Mouse (Mus musculus): ENCODE measurements around the gene Olfr1410.
A peak's percentile ranks its signal among the peaks of the same experiment; 100 is the strongest.

Olfr1410 gene

GRCm38 (mm10) chr1:92641514-92642272, 36.1 kb downstream of the Olfr1410 start, which contains the start of gene Cops9:
Cops9 (minus strand) TSS chr1:92641985.
- peak; percentile 91 for DNase-seq

GRCm38 (mm10) chr1:92643691-92644090, 38.1 kb downstream of the Olfr1410 start:
- DNase-seq = no peak

- DNase-seq = no peak
These were observed 39.3 kb downstream of the Olfr1410 start for GRCm38 (mm10) chr1:92644916-92645315.

GRCm38 (mm10) chr1:92646111-92646510, 40.5 kb downstream of the Olfr1410 start:
- no peak for DNase-seq

- no peak for DNase-seq
These were observed 41.0 kb downstream of the Olfr1410 start for GRCm38 (mm10) chr1:92646601-92647000.

- no peak for DNase-seq
These were observed 41.4 kb downstream of the Olfr1410 start for GRCm38 (mm10) chr1:92647026-92647425.

GRCm38 (mm10) chr1:92647752-92648151, 42.2 kb downstream of the Olfr1410 start:
- DNase-seq = peak; percentile 65

GRCm38 (mm10) chr1:92648197-92648596, 42.6 kb downstream of the Olfr1410 start:
- no peak for DNase-seq

- DNase-seq = peak; percentile 76
These were observed 43.1 kb downstream of the Olfr1410 start, which contains the start of gene Otos for GRCm38 (mm10) chr1:92648673-92649072. Otos (minus strand) TSS chr1:92648841.

GRCm38 (mm10) chr1:92651467-92651866, 45.9 kb downstream of the Olfr1410 start:
- DNase-seq = no peak

- no peak for DNase-seq
These were observed 47.6 kb downstream of the Olfr1410 start for GRCm38 (mm10) chr1:92653179-92653578.

- no peak for DNase-seq
These were observed 49.1 kb downstream of the Olfr1410 start for GRCm38 (mm10) chr1:92654676-92655075.

- no peak for DNase-seq
These were observed 51.6 kb downstream of the Olfr1410 start for GRCm38 (mm10) chr1:92657025-92657820.

GRCm38 (mm10) chr1:92659392-92659791, 53.8 kb downstream of the Olfr1410 start:
- no peak for DNase-seq

Measured in cerebellum, adult 9-11 months (tissue).